Mouse (Mus musculus): ENCODE results near the gene Dtl. TPM values are rescaled to one million over a fixed set of nuclear protein-coding genes. Genes with fewer than 3 reads are reported as not detected.

The Dtl gene
- polyA plus RNA-seq, 1 experiment from 2014 or later: 19.8 TPM

- H3K4me3 ChIP-seq: no peak overlapping the region
- no peaks in the 10 kb centered on the region for H3K9me3 ChIP-seq (replicated peaks)
- no peaks in the 10 kb centered on the region for H3K36me3 ChIP-seq
- H3K4me1 ChIP-seq (replicated peaks): peaks cover 20% of the 10 kb centered on the region
- H3K4me2 ChIP-seq: no peak overlapping the region
- no peak overlapping the region for H3K9ac ChIP-seq
- no peak for ATAC-seq (replicated peaks; ENCODE audit: insufficient number of reproducible peaks, insufficient read depth, low FRiP score, low read depth)
- no peak overlapping the region for H3K27ac ChIP-seq
- 67% methylated on average over 14 of the region's 14 CpGs for WGBS
- no peaks in the 10 kb centered on the region for H3K27me3 ChIP-seq
Observed at GRCm38 (mm10) chr1:191498271-191498955, 76.9 kb downstream of the Dtl start.

GRCm38 (mm10) chr1:191496676-191497075 is 78.7 kb downstream of the Dtl start:
- H3K27me3 ChIP-seq: no peaks in the 10 kb centered on the region
- no peak for ATAC-seq (replicated peaks; ENCODE audit: insufficient number of reproducible peaks, insufficient read depth, low FRiP score, low read depth)
- no peak overlapping the region for H3K4me3 ChIP-seq
- H3K36me3 ChIP-seq: no peaks in the 10 kb centered on the region
- no peak overlapping the region for H3K9ac ChIP-seq
- H3K27ac ChIP-seq: no peak overlapping the region
- no peak overlapping the region for H3K4me2 ChIP-seq
- WGBS: 72% methylated on average over 1 of the region's 1 CpGs
- H3K4me1 ChIP-seq (replicated peaks): peaks cover 27% of the 10 kb centered on the region
- H3K9me3 ChIP-seq (replicated peaks): no peaks in the 10 kb centered on the region

DNA sequence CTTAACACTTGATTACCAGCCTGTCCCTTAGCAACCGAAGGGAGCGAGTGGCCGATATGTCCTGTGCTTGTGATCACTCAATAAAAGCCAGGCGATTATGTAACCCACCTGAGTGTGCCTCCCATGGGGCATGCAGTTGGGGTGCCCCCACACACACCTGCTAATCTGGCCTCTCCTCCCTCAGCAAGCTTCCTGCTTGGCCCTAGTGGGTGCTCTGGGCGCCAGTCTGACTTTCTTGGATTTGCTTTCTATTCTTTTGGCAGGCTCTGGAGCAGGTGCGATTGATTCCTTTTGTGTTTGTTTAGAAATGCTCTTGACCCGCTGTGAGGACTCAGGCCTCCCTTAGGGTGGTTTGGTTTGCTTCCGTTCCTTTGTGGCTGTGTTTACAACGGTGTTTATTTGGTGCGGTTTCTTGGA is 80.3 kb downstream of the Dtl start:
- no peak for ATAC-seq (replicated peaks; ENCODE audit: insufficient number of reproducible peaks, insufficient read depth, low FRiP score, low read depth)
- H3K27ac ChIP-seq: no peak overlapping the region
- WGBS: 58% methylated on average over 10 of the region's 10 CpGs

DNA sequence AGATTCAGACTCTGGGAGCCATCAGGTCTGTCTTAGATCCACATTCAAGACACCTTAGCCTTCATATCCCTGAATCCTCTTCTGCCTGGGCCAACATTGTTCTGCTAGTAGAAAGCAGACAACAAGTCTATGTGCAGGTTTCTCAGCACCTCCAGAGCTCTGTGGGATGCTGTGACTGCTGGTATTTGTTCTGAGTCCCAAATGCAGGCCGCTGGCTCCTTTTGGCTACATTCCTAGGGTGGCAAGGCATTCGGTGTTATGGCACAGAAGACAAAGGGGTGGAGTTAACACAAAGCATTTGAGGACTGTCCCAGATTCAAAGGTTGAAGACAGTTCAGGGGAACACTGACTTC is 81.1 kb downstream of the Dtl start:
- 46% methylated on average over 2 of the region's 2 CpGs for WGBS
- Histone ChIP-seq H3K4me2 (peak overlapping the region; percentile 37; the same call in 1 of the 2 replicates), H3K4me3 (no peak overlapping the region), H3K9me3 (replicated peaks) (no peaks in the 10 kb centered on the region), H3K4me1 (replicated peaks) (peaks cover 32% of the 10 kb centered on the region), H3K27me3 (no peaks in the 10 kb centered on the region), H3K36me3 (no peaks in the 10 kb centered on the region), H3K9ac (no peak overlapping the region), H3K27ac (peak overlapping the region; percentile 93)
- no peak for ATAC-seq (replicated peaks; ENCODE audit: insufficient number of reproducible peaks, insufficient read depth, low FRiP score, low read depth)

More for the DNA sequence above, 80.3 kb downstream of the Dtl start:
- Histone ChIP-seq H3K36me3 (no peaks in the 10 kb centered on the region), H3K9ac (no peak overlapping the region), H3K4me1 (replicated peaks) (peaks cover 32% of the 10 kb centered on the region), H3K4me3 (no peak overlapping the region), H3K4me2 (no peak overlapping the region), H3K9me3 (replicated peaks) (no peaks in the 10 kb centered on the region), H3K27me3 (no peaks in the 10 kb centered on the region)

DNA sequence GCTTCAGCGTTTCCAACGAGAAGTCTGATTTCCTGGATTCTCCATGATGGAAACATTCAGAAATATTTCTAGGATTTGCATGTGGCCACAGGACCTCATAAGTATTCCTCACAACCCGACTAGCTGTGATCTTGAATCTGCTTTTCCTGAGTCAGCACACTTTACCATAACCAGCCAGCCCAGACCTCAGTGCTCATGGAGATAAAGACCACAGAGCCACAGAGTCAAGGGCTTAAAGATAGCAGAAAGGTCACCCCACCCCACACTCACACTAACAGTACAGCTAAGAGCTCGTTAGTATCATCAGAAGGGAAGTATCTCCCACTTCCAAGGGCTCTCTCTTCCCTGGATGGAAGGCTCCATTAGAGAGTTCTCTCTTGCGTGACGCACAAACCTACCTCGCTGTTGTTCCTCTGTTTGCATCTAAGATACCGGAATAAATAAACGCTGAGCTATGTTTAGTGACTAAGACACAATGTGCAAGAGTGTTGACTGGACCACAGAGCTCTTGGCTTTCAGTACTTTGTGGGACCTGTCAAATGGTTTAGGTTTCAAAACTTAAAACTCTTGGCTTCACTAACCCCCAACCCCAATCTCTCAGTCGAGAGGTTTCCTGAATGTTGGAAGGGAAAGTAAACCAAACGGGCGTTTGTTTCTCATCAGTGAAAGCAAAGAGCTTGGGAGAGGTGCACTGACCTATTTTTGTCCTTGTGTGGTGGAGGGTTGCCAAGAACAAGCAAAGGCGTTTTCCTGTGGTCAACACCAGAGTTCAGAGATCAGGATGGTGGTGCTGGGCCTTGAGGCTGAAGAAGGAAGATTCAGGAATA is 81.7 kb downstream of the Dtl start:
- H3K4me1 ChIP-seq (replicated peaks): peaks cover 35% of the 10 kb centered on the region
- no peak overlapping the region for H3K4me3 ChIP-seq
- no peak overlapping the region for H3K9ac ChIP-seq
- 35% methylated on average over 13 of the region's 13 CpGs for whole genome bisulfite sequencing
- peak overlapping the region; percentile 37 for H3K4me2 ChIP-seq
- H3K27me3 ChIP-seq: no peaks in the 10 kb centered on the region
- peak overlapping the region; percentile 93 for H3K27ac ChIP-seq
- no peaks in the 10 kb centered on the region for H3K36me3 ChIP-seq
- peak; percentile 69; the same call in 1 of the 2 replicates for ATAC-seq (replicated peaks; ENCODE audit: insufficient number of reproducible peaks, insufficient read depth, low FRiP score, low read depth)
- no peaks in the 10 kb centered on the region for H3K9me3 ChIP-seq (replicated peaks)

DNA sequence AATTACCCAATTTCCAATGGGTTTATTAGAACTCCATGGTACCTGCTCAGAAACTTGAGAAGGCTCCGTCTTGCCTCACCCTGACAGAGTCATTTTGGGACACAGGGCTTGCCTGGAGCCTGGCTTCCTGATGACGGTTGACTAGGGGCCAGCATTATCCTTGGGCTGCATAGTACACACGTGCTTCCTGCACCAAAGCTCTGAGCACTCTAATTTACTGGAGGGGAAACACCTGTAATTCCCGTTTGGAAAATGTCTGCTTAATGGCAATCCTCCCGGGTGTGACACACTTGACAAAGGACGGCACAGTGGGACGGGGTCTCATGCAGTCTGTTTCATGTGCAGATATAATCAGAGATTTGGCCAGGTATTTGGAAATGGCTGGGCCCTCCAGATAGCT is 84.9 kb downstream of the Dtl start:
- ATAC-seq (replicated peaks; ENCODE audit: insufficient number of reproducible peaks, insufficient read depth, low FRiP score, low read depth): no peak; the same call in 1 of the 2 replicates
- Histone ChIP-seq H3K4me2 (no peak overlapping the region), H3K27ac (no peak overlapping the region), H3K9ac (no peak overlapping the region), H3K36me3 (no peaks in the 10 kb centered on the region), H3K4me3 (no peak overlapping the region), H3K9me3 (replicated peaks) (no peaks in the 10 kb centered on the region), H3K4me1 (replicated peaks) (peaks cover 42% of the 10 kb centered on the region), H3K27me3 (no peaks in the 10 kb centered on the region)
- WGBS: 69% methylated on average over 7 of the region's 7 CpGs

Other genes starting within 250 kb of the Dtl start
- 14.3 and 18.3 TPM in 2 replicates for gene Tmem206, start 249.6 kb downstream of the Dtl start, polyA plus RNA-seq (2015; fragmentation: Nextera tagmentation; extraction: Ambion mirVana)
- gene Ppp2r5a, start 172.3 kb downstream of the Dtl start, polyA plus RNA-seq (2015; fragmentation: Nextera tagmentation; extraction: Ambion mirVana): 31.1 and 36.4 TPM in 2 replicates
- gene Ints7, start 92 bp upstream of the Dtl start, polyA plus RNA-seq (2015; fragmentation: Nextera tagmentation; extraction: Ambion mirVana): 28.5 and 38.9 TPM in 2 replicates
- 32.1 and 36.8 TPM in 2 replicates for gene Lpgat1, start 142.3 kb upstream of the Dtl start, polyA plus RNA-seq (2015; fragmentation: Nextera tagmentation; extraction: Ambion mirVana)
- 30.9 and 35.4 TPM in 2 replicates for gene Nek2, start 245.9 kb upstream of the Dtl start, polyA plus RNA-seq (2015; fragmentation: Nextera tagmentation; extraction: Ambion mirVana)

Data from heart, embryonic 15.5 days (tissue).